In the genomic region with DNA sequence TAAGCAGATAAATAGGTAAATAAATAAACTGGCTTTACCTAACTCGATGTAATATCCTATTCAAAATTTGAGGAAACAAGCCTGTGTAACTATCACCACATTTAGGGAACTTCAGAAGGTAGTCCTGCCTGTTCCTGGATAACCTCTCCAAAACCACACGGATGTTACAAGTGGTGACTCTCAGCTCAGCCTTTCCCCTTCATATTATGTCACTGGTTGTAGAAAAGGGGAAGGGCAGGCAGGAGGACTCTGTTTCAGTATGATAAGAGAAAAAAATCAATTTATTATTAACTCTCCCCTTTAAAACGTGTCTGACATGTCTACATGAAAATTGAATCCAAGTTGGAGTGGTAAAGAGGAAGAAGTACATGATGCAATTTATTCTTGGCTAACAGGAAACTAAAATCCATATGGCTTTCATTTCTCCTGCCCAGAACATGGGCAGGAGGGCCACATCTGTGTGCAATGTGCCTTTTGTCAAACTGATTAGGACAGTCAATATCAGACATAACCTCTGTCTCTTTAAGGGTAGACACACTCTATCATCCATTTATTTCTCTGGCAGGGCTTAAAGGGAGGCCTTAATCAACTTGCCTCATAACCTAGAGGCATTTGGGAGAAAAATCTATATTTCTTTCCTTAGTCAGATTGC, we compare ENCODE assay signal across 17 mouse cellular contexts.
DNase-seq lines count a peak whose midpoint lies in the region; ATAC-seq and TF ChIP-seq lines count a peak whose summit lies in the region.
"Had no signal": no experiment of that assay in that cellular context is flagged by ENCODE, and none has a peak within 500 bp of the region (broad histone marks: within the 10 kb centered on the region; RNA-seq: fewer than 3 reads in every experiment).

No protein-coding gene starts in this region.

- no peak overlapping the region for H3K4me3 ChIP-seq in liver, adult 2 months (ENCODE audit: insufficient read depth, low read depth, low read length)
- H3K4me3 ChIP-seq: heart, embryonic 13.5 days; layer of hippocampus, adult 2 months; limb, embryonic 13.5 days; neural tube, embryonic 13.5 days had no signal

- 44% methylated on average over 3 of the region's 3 CpGs for WGBS in liver, adult 2 months

- peak; percentile 99 for ATAC-seq in megakaryocyte progenitor cell, adult 5-6 weeks (replicated peaks; ENCODE audit: poor library complexity)

- no peak for TF ChIP-seq CTCF in liver, adult 2 months (IDR thresholded peaks at IDR 0.05; ENCODE audit: low read depth, low read length)

- no peaks in the 10 kb centered on the region for H3K79me2 ChIP-seq in liver, adult 2 months (ENCODE audit: control insufficient read depth, insufficient read depth, low read length)

- H3K4me1 ChIP-seq in liver, adult 2 months (ENCODE audit: control insufficient read depth, insufficient read depth, low read length): no peaks in the 10 kb centered on the region
- H3K4me1 ChIP-seq: heart, embryonic 13.5 days; limb, embryonic 13.5 days; neural tube, embryonic 13.5 days had no signal

- peak; percentile 1 for DNase-seq in liver, adult 2 months (ENCODE audit: extremely low read depth, low read depth, low spot score)
- no peak for DNase-seq in liver
- DNase-seq in MN1 (ENCODE audit: low spot score): peak; percentile 60
- DNase-seq in forelimb bud, embryonic 11.5 days (ENCODE audit: low read depth, low spot score): peak; percentile 33
- no peak for DNase-seq in spleen, postnatal 36 days (ENCODE audit: low spot score in 2 of 2)
- no peak for DNase-seq in urinary bladder, postnatal 25 days (ENCODE audit: low spot score)
- no peak for DNase-seq in heart, adult 9 months (ENCODE audit: low spot score in 2 of 2)
- DNase-seq: cerebellum, adult 2 months; gastrocnemius, postnatal 36 days; heart, postnatal 4 days; thymus, adult 2 months had no signal

- H3K27me3 ChIP-seq in liver, adult 2 months (ENCODE audit: control insufficient read depth, insufficient read depth, low read length): no peaks in the 10 kb centered on the region
- H3K27me3 ChIP-seq: heart, embryonic 13.5 days; limb, embryonic 13.5 days; neural tube, embryonic 13.5 days had no signal

- no peaks in the 10 kb centered on the region for H3K36me3 ChIP-seq in liver, adult 2 months (ENCODE audit: control insufficient read depth, insufficient read depth, low read length)
- H3K36me3 ChIP-seq: heart, embryonic 13.5 days; limb, embryonic 13.5 days; neural tube, embryonic 13.5 days had no signal

- no peak for TF ChIP-seq POLR2A in liver, adult 2 months (IDR thresholded peaks at IDR 0.05; ENCODE audit: extremely low read depth, insufficient read depth, low read length)

- no peak overlapping the region for H3K9ac ChIP-seq in liver, adult 2 months (ENCODE audit: low read depth, low read length)
- H3K9ac ChIP-seq: heart, embryonic 13.5 days; limb, embryonic 13.5 days; neural tube, embryonic 13.5 days had no signal

- no peak overlapping the region for H3K27ac ChIP-seq in liver, adult 2 months (replicated peaks; ENCODE audit: insufficient read depth, low read depth, low read length)
- H3K27ac ChIP-seq: heart, embryonic 13.5 days; kidney, postnatal 0 days; layer of hippocampus, adult 2 months; limb, embryonic 13.5 days; neural tube, embryonic 13.5 days had no signal

Comparison
In these comparisons a context has a peak if more than half of its experiments do, and no peak if none do; other contexts are left out.
1. DNase-seq: peak in liver, adult 2 months (single experiment), MN1 (single experiment) and forelimb bud, embryonic 11.5 days (single experiment); none in liver (single experiment), spleen, postnatal 36 days (0 of 2), urinary bladder, postnatal 25 days (single experiment) and heart, adult 9 months (0 of 2).